Mouse (Mus musculus) left cerebral cortex, adult 8-10 months (tissue): Measurements from ENCODE around the gene Hist1h4f. TPM values are rescaled to one million over a fixed set of nuclear protein-coding genes. Genes with fewer than 3 reads are reported as not detected.
"Not testable (repeated sequence)": the region's sequence is repeated elsewhere in the genome, so short reads cannot be mapped to it uniquely, and the experiment has no call there.

Source experiments
- DNase-seq, 2 experiments: peaks; one replicate each; pipeline ENCODE4 v3.0.0; 2022; ENCODE audit warnings: low spot score in 2 of 2
- total RNA-seq, 4 experiments: library from RNA; stranded (reverse); gene quantifications; 2 replicates each; pipeline ENCODE4 v1.2.4; 2022

The Hist1h4f gene
- 100 to 1,000 TPM; 153 to 191 (median 171) TPM for total RNA-seq

DNA sequence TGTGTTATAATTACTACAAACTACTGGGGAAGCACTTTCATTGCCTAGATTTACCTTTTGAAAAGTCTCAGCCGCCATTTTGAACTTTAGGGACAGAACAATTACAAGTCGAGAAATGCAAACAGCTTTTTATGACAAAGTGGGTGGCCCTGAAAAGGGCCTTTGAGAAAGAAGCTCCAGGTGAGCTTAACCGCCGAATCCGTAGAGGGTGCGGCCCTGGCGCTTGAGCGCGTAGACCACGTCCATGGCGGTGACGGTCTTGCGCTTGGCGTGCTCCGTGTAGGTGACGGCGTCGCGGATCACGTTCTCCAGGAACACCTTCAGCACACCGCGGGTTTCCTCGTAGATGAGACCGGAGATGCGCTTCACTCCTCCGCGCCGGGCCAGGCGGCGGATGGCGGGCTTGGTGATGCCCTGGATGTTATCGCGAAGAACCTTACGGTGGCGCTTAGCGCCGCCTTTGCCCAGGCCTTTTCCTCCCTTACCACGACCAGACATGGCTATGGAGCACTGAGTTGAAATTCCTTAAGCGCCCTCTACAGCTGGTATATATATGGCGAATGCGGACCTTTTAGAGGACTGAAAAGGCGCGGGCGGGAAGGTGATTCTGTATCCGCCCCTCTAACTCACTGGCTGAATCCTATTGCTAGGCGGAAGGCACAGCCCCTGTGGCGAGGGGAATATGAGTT is at the start of gene Hist1h4f:
TSS of gene Hist1h4f (minus strand) at position 503 of the 689 bp plus-strand sequence.
- peak; percentile 88 to 91 for DNase-seq

DNA sequence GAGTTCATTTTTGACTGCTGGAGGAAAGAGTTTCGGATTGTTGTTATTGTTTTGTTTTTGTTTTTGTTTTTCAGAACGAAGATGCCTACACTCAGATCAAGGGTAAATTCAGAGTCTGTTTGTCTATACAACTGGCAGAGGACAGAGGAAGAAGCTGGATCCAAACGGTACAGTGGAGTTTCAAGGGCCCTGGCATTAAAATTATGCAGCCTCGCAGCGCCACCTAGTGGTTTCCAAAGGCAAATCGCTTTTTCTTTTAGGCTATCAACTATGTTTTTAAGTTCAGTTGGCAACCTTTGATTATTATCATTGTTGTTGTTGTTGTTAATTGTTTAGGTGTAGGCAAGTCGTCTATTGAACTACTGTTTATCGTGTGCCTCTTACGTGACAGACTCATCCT is 46.5 kb upstream of the Hist1h4f start:
- DNase-seq: no peak

DNA sequence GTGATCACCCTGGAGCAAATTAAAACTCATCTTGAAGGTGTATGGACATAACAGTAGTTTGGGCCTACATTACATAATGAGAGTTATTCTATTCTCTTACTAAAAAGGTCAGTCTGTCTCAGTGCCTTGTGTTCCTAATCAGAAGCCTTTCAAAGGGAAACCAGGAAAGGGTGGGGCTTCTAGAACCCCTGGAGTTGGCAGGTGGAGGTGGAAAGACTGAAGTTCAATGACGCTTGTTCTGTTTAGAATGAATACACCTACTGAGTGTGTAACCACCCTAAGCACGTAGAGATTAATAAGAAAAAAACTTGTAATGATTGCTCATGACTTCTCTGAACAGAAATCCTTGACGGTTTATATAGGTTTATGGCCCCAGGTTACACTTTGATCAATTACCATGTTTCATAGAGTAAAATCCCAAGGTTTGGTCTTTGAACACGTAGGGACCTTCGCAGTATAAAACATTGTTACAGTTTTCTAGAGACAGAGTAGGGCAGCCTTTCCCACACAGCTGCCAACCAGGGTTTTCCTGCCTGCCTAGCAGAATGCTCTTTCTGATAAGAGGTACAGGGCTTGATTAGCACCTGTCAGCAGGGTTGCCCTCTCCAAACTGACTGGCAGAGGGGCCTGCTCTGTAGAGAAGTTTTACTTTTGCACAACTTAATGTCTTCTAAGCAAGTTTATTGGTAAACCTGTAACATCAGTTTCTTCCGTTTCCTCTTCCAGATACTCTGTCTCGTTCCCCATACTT is 44.3 kb upstream of the Hist1h4f start:
- no peak for DNase-seq

DNA sequence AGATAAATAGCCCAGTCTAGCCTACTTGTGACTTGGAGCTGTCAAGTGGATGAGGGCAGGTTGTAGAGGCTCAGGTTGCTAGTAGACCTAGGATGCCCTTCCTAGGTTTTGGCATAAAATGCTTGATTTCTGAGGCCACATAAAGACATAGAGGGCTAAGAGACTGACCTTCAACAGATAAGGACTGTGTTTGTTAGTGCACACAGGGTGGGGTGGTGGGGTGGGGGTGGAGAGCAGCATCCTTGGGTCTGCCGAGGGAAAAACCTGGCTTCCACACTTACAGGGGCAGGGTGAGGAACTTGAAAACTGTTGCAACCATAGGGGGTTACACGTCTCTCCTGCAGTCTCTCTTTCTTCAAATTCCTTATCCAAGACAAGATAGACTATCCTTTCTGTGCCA is 43.7 kb upstream of the Hist1h4f start:
- DNase-seq: no peak

DNA sequence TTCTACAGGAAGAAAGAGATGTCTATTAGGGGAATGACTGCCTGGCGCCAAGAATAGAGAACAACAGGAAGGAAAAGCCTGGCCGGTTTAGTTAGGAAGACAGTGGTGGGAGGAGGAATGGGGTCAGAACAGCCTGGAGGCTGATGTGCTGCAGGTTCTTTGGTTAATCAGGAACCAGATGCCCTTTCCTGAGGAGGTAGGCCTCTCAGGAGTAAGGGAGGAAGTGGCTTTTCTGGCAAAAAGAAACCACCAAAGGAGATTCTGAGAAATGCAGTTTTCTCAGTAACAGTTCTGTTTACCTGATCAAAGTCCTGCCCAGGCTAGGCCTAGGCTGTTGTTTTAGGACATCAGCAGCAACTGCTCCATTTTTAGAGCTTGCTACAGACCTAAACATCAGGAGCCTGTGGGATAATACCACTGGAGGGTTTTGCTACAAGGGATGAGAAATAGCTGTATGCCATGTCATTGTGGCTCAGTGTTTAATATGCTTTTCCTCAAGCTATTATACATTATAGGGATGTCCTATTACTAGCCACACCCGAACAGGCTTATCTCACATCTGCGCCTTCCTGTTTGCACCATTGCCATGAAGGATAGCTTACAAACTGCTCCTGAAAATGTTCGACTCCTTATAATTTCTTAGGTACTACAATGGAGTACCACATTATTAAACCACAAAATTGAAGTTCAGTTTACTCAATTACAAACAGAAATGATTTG is 41.8 kb upstream of the Hist1h4f start:
- DNase-seq: no peak

DNA sequence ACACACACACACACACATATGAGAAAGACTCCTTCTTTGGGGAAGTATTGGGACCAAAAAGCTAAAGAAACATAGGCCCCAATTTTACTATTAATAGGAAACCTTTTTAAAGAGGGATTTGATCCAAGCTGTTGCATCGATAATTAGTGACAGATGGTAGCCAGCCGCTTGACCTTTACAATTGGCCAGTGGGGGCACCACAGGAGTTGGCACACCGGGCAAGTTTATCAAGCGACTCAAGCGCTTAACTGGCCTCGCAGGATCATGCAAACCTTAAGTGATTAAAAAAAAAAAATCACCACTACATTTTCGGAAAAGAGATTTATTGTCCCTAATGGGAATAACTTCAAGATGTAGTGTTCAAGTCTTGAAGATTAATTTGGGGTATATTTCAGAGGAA is 41.2 kb upstream of the Hist1h4f start:
- DNase-seq: no peak

DNA sequence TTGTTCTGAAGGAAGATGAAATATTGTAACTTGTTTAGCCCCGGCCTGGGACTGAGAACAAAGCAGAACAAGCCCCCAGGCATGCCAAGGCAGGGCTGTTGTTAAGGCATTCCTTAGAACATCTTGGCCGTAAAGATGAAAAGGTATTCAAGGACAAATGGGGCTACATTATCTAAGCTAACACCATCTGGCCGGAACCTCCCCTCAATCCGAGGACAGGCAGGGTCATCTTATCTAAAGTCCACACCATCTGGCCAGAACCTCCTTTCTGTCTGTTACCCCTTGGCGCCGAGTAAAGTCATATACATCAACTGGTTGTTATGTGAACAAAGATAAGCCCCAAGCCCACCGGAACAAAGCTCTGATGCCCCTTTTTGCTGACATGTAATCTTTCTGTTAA is 40.4 kb upstream of the Hist1h4f start:
- not testable (repeated sequence) for DNase-seq

DNA sequence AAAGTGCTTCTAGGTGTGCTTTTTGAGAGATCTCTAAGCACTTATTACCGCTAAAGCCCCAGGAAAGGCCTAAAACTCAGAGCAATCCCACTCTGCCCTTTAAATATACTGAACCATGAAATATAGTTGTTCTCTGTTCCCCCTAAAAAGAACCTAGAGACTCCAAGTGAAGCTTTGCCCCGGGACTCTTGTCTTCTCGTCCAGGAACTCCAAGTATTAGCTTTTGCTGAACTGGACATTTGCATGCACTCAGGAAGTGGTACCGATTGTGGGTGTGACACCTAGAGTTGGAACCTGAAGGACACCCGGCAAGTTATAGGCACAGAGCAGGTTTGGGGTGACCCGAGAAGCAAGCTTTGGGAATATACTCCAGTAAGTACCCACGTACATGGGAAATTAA is 39.8 kb upstream of the Hist1h4f start:
- DNase-seq: no peak

DNA sequence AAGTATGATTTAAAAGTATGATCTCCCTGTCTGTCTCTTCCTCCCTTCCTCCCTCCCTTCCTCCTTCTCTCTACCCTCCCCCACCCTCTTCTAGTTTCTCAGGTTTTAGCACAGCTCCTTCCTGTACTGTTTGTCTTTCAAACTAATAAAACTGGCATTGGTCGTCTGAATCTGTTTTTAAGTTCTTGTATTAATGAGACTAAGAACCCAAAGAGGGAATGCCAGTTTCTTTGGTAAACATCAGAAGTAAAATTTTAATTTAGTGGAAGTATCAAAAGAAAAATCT is 35.4 kb upstream of the Hist1h4f start:
- no peak for DNase-seq

DNA sequence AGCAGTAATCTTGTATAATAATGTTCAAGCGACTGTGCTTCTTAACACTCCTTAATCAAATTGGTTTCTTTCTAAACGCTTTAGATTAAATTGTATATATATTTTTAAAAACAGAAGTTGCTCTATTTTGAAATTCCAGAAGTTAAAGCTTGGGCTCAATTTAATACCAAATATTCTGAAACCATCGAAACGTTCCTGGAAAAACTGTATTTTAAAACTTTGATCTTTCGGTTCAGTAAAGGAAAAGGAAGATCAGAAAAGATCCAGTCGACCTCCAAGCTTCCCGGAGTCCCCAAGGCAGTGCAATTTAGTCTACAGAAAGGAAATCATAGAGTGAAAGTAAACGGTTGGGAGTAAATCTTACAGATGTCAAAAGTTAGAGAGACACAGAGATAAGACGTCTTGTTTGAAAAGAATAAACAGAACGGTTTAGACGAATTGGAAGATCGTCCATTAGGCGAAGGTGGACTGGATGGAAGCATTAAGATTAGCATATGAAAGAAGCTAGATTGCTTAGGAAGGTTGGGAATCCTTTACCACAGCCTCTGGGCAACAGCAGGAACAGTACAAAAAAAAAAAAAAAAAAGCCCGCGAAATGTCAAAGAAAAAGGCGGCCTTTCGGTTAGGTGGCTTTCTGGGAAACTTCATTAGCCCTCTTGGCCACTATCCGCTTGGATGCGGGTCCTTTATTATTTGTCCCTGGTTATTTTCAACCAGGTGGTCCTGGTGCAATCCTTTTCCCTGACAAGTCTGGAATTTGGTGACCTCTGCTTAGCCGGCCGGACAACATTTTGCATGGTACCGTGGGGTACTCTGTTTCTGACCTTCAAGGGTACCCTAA is 34.9 kb upstream of the Hist1h4f start:
- no peak for DNase-seq

DNA sequence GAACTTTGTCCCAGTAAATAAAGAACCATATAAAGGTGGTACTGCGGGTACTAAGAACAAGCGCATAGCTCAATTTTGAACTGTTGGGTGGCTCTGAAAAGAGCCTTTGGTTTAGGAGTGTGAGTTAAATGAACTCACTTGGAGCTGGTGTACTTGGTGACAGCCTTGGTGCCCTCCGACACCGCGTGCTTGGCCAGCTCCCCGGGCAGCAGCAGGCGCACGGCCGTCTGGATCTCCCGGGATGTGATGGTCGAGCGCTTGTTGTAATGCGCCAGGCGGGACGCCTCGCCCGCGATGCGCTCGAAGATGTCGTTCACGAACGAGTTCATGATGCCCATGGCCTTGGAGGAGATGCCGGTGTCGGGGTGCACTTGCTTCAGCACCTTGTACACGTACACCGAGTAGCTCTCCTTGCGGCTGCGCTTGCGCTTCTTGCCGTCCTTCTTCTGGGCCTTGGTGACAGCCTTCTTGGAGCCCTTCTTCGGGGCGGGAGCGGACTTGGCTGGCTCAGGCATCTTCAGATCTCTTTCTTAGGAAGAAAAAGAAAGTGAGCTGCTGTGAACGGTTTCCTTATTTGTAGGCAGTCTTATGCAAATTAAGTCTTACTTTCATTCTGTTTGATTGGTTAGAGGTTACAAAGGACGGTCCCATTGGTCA is 34.1 kb upstream of the Hist1h4f start:
- DNase-seq: peak; percentile 51 to 71

DNA sequence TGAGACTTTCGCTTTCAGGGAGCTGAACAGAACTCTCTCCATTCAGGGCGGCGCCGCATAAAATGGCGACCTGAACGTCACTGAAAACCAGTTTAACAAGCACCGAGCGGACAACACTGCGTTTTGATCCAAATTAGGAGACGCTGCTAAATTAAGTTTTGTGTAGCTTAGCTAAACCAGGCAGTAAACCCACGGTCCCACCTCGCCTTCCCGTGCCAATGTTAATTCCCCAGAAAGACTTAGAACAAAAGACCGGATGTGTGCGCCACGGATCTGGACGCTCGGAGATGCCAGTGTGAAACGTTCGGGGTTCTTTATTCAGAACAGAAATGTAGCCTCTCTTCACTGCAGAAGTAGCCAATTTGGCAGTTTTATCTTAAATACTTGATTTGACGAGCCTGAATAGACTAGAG is 33.6 kb upstream of the Hist1h4f start:
- DNase-seq: peak; percentile 51 to 66

DNA sequence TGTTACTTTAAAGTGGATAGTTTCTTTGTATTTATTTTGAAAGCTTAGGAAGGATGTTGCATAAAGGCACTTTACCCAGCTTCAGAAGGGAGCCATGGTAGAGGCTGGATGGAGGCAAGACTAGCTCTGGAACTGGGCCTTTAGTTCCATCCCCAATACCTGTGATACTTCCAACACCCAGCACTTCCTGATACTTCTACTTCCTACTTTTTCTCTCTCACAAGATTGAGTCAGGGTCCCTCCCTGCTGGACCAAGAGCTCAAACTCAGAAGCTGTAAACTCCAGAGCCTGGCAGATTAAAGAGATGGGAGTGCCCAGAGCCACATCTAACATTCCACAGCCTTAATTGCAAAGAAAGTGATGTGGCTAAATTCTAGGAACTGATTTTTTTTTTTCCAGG is 32.9 kb upstream of the Hist1h4f start:
- no peak for DNase-seq

DNA sequence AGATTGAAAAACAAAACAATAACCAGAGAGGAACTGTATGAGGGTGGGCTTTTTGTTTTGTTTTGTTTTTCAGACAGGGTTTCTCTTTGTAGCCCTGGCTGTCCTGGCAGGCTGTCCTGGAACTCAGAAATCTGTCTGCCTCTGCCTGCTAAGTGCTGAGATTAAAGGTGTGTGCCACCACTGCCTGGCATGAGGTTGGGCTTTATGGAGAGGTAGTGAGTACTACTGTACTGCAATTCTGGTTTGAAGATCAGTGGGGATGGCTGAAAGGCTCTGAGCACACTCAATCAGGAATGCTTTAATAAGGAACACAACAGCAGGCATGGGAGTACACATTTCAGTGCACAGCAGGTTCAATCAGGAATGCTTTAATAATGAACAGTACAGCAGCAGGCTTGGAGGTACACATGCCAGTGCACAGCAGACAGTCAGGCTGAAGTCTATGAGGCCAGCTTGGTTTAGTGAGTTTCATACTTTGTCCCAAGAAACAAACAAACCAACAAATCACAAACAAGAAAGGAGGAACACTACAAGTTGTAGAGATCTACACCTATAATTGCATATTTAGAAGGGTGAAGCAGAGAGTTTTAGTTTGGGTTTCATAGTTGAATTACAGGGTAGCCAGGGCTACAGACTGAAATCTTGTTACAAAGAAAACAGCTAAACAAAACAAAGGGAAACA is 32.1 kb upstream of the Hist1h4f start:
- no peak for DNase-seq

DNA sequence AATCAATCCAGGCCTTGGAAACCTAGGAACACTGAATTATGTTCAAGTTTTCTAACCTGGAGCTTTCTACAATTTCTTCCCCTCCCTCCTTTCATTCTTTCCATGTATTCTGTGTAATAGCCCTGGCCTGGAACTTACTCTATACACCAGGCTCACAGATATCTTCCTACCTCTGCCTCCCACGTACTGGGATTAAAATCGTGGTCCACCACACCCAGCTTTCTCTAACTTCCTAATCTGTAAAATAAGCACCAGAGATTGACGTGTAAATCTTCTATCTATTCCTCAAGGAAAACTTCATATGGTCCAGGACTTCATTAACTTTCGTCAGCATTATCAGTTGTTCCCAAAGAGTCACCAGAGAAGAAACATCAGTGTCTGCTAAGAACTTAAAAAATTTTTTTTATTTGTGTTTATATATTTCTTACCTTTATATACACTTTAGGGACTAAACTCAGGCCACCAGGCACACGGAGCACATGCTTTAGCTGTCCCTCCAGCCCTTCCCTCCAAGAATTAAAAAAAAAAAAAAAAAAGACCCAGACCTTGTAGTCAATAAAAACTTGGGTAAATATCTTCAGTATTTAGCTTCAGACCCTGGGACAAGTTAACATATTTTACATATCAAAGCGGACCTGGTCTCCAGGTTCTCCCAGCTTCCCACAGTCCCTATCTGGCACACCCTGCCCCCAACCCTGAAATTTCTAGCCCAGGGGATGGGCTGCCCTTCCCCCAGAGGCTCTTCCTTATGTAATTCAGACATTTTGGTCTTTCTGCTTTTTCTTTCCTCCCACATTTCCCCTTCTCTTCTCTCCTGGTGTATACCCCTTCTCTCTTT is 31.0 kb upstream of the Hist1h4f start:
- DNase-seq: no peak

DNA sequence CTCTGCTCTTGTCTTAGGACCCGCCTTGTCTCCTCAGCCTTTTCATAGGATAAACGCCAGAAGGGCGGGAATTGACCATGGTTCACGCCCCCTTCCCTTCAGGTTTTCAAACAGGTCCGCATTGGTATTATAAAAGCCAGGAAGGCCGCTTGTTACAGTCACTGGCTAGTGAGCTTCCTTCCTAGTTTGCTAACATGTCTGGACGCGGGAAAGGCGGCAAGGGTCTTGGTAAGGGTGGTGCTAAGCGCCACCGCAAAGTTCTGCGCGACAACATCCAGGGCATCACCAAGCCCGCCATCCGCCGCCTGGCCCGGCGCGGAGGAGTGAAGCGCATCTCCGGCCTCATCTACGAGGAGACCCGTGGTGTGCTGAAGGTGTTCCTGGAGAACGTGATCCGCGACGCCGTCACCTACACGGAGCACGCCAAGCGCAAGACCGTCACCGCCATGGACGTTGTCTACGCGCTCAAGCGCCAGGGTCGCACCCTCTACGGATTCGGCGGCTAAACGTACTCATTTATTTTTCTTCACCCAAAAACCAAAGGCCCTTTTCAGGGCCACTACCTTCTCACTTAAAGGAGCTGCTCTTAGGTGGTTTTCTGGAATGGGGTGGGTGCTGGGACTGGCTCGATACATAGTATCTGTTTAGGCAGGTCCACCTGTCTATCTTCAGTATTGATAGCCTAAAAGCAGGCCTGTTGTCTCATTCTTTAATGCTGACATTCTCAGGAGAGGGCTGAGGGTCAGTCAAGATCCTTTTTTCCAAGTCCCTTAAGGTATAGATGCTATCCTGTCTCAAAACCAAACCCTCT is 30.2 kb upstream of the Hist1h4f start, which contains the start of gene Hist1h4d:
TSS of gene Hist1h4d (plus strand) at position 191 of the 811 bp plus-strand sequence.
- DNase-seq: peak; percentile 96 to 99

DNA sequence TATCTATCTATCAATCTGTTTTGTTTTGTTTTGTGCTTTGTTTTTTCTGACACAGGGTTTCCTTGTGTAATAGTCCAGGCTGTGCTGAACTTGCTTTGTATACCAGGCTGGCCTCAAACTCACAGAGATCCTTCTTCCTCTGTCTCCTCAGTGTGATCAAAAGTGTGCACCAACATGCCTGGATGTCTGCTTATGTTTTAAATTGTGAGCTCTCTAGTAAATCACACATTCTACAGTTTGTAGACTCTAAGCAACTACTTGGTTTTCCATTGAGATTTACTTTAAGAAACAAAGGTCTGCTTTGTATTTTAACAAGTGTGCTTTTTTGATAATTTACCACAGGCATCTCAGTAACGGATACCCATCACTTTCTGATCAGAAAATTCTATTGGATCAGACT is 26.4 kb upstream of the Hist1h4f start:
- DNase-seq: no peak

DNA sequence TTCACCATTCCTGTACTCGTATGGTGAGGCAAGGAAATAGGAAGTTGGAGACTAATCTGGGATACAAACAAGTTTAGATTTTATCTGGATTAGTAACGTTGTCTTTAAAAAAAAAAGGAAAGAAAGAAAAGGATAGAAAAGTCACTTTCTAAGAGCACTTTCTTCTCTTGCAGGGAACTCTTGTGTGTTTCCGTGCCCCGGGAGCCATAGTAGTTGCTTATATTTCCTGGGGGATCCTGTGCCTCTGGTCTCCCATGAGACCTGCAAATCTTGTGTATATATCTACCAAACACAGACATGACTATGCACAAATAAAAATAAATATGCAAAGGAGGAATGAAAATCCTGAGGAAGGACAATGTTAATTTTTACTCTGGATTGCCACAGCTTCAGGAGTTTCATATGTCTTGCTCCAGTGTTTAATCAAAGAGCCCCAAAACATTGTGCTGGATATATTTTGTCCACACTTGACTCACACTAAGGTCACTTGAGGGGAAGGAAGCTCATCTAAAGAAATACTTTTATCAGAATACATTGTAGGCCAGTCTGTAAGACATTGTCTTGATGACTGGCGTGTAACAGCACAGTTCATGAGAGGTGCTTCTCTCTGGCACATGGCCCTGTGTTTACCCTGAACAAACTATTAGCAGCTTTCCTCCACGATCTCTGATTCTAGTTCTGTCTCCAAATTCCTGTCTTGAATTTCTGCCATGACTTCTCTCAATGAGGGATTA is 25.6 kb upstream of the Hist1h4f start:
- no peak for DNase-seq
